Mouse (Mus musculus) gastrocnemius, postnatal 36 days (tissue): ENCODE measurements around the gene Vamp2. TPM values are rescaled to one million over a fixed set of nuclear protein-coding genes. Genes with fewer than 3 reads are reported as not detected.
A peak's percentile ranks its signal among the peaks of the same experiment; 100 is the strongest.

Source experiments
- DNase-seq, 2 experiments: peaks; one replicate each; pipeline ENCODE4 v3.0.0; 2022
- intact Hi-C: fragments of 180-260 bp; cut with DNase I; formaldehyde crosslinking; loops from one replicate; pipeline ENCODE4 v1.15.1; 2025
- total RNA-seq, 2 experiments: library from RNA; stranded (reverse); gene quantifications; 2 replicates each; pipeline ENCODE4 v1.2.3; 2021

The Vamp2 gene
- total RNA-seq, 2 experiments from 2014 or later, result 26.7 to 38.1 TPM

GRCm38 (mm10) chr11:69063413-69064201 is 24.7 kb upstream of the Vamp2 start:
- peak; percentile 72 to 81 for DNase-seq
- intact Hi-C loops, result loop anchor here (1.0 kb wide), 1 partner anchor 60 kb away; no protein-coding TSS in a partner anchor

- intact Hi-C loops, result no loop called here
- DNase-seq, result no peak
These were observed 23.8 kb upstream of the Vamp2 start for GRCm38 (mm10) chr11:69064259-69065133.

GRCm38 (mm10) chr11:69065394-69065925 is 22.8 kb upstream of the Vamp2 start:
- DNase-seq, result no peak
- intact Hi-C loops, result no loop called here

GRCm38 (mm10) chr11:69066163-69066861 is 22.0 kb upstream of the Vamp2 start:
- no peak for DNase-seq
- intact Hi-C loops, result loop anchor here (1.0 kb wide), 1 partner anchor 56 kb away; the partner anchor contains the start of gene 9130213A22Rik

GRCm38 (mm10) chr11:69066956-69067355 is 21.3 kb upstream of the Vamp2 start:
- DNase-seq, result peak; percentile 86 to 89
- intact Hi-C loops, result loop anchor here (1.0 kb wide), 2 partner anchors 55 to 83 kb away; partner anchors contain the start of gene 9130213A22Rik

GRCm38 (mm10) chr11:69067601-69068000 is 20.7 kb upstream of the Vamp2 start:
- no peak for DNase-seq
- intact Hi-C loops, result loop anchor here (1.0 kb wide), 1 partner anchor 83 kb away; no protein-coding TSS in a partner anchor

GRCm38 (mm10) chr11:69070093-69070492 is 18.2 kb upstream of the Vamp2 start:
- intact Hi-C loops, result no loop called here
- DNase-seq, result peak in 1 of 2 experiments; percentile 40

- intact Hi-C loops, result no loop called here
- DNase-seq, result peak; percentile 88 to 92
These were observed 17.6 kb upstream of the Vamp2 start, which contains the start of gene Tmem107 for GRCm38 (mm10) chr11:69070590-69071222. TSS of gene Tmem107 (plus strand) at chr11:69070806.

- intact Hi-C loops, result no loop called here
- DNase-seq, result no peak
These were observed 17.0 kb upstream of the Vamp2 start for GRCm38 (mm10) chr11:69071262-69071661.

- no peak for DNase-seq
- intact Hi-C loops, result loop anchor here (2.0 kb wide), 1 partner anchor 17 kb away; the partner anchor contains the start of gene Vamp2
These were observed 16.1 kb upstream of the Vamp2 start for GRCm38 (mm10) chr11:69072234-69072633.

- intact Hi-C loops, result loop anchor here (2.0 kb wide), 1 partner anchor 16 kb away; the partner anchor contains the start of gene Vamp2
- DNase-seq, result no peak
These were observed 15.6 kb upstream of the Vamp2 start for GRCm38 (mm10) chr11:69072666-69073064.

GRCm38 (mm10) chr11:69073065-69073888 is 15.0 kb upstream of the Vamp2 start:
- intact Hi-C loops, result loop anchor here (2.0 kb wide), 1 partner anchor 16 kb away; the partner anchor contains the start of gene Vamp2
- DNase-seq, result peak in 1 of 2 experiments; percentile 78

GRCm38 (mm10) chr11:69073951-69074775 is 14.1 kb upstream of the Vamp2 start:
- DNase-seq, result no peak
- intact Hi-C loops, result loop anchor here (2.0 kb wide), 1 partner anchor 15 kb away; the partner anchor contains the start of gene Vamp2

- no peak for DNase-seq
- intact Hi-C loops, result no loop called here
These were observed 13.6 kb upstream of the Vamp2 start for GRCm38 (mm10) chr11:69074776-69075069.

- intact Hi-C loops, result no loop called here
- no peak for DNase-seq
These were observed 12.4 kb upstream of the Vamp2 start for GRCm38 (mm10) chr11:69075764-69076479.

GRCm38 (mm10) chr11:69076572-69076971 is 11.7 kb upstream of the Vamp2 start:
- no peak for DNase-seq
- intact Hi-C loops, result no loop called here

GRCm38 (mm10) chr11:69077316-69077715 is 11.0 kb upstream of the Vamp2 start:
- intact Hi-C loops, result no loop called here

More at GRCm38 (mm10) chr11:69077316-69077715, 11.0 kb upstream of the Vamp2 start:
- no peak for DNase-seq
